Mouse (Mus musculus) midbrain, postnatal 0 days (tissue): ENCODE data around the gene Nnmt. TPM values are rescaled to one million over a fixed set of nuclear protein-coding genes. Genes with fewer than 3 reads are reported as not detected.
A peak's percentile ranks its signal among the peaks of the same experiment; 100 is the strongest.

Experiments used
- ATAC-seq: fragments of 200-750 bp; cut with Nextera tagmentation; 2 replicates; pipeline ENCODE4 v1.8.0; 2017; ENCODE audit warnings: moderate number of reproducible peaks, mild to moderate bottlenecking, moderate TSS enrichment, moderate library complexity; ENCODE audit not compliant: low FRiP score
- DNase-seq: peaks from one replicate; pipeline ENCODE4 v3.0.0-alpha.2; 2015; ENCODE audit warnings: low spot score
- H3K27ac ChIP-seq: fragments of 300-500 bp; sonication (generic); 2 replicates; pipeline ENCODE4 v1.5.1; 2014; ENCODE audit warnings: low read depth, mild to moderate bottlenecking, low read length, mixed read lengths
- H3K27me3 ChIP-seq: fragments of 300-500 bp; sonication (generic); 2 replicates; pipeline ENCODE4 v1.6.1; 2014; ENCODE audit warnings: low read length, control low read depth, mixed read lengths; ENCODE audit not compliant: insufficient read depth
- H3K36me3 ChIP-seq: fragments of 300-500 bp; sonication (generic); 2 replicates; pipeline ENCODE4 v1.6.1; 2014; ENCODE audit warnings: low read length, control low read depth, mixed read lengths; ENCODE audit not compliant: insufficient read depth
- H3K4me1 ChIP-seq: fragments of 300-500 bp; sonication (generic); 2 replicates; pipeline ENCODE4 v1.6.1; 2014; ENCODE audit warnings: mild to moderate bottlenecking, control low read depth, antibody characterized with exemption, low read length, mixed read lengths; ENCODE audit not compliant: insufficient read depth
- H3K4me2 ChIP-seq: fragments of 300-500 bp; sonication (generic); 2 replicates; pipeline ENCODE4 v1.6.1; 2014; ENCODE audit warnings: low read depth, mild to moderate bottlenecking, low read length, mixed read lengths; ENCODE audit not compliant: poor library complexity, severe bottlenecking
- H3K4me3 ChIP-seq: fragments of 300-500 bp; sonication (generic); 2 replicates; pipeline ENCODE4 v1.5.1; 2014; ENCODE audit warnings: low read depth, mild to moderate bottlenecking, low read length, moderate library complexity
- H3K9ac ChIP-seq: fragments of 300-500 bp; sonication (generic); replicated peaks from 2 replicates; pipeline ENCODE4 v1.6.1; 2014; ENCODE audit warnings: mild to moderate bottlenecking, low read length, moderate library complexity, mixed read lengths; ENCODE audit not compliant: poor library complexity, severe bottlenecking
- H3K9me3 ChIP-seq: fragments of 300-500 bp; sonication (generic); 2 replicates; pipeline ENCODE4 v1.6.1; 2016; ENCODE audit warnings: low read length, control low read depth
- CTCF ChIP-seq: IDR thresholded peaks from 2 replicates; pipeline ENCODE4 v1.5.1; 2016; ENCODE audit warnings: antibody characterized with exemption, mild to moderate bottlenecking
- whole genome bisulfite sequencing: fragments of 180-500 bp; shearing (Covaris S2); extraction: QIAGEN DNeasy Blood & Tissue Kit; methylation state at CpG from one replicate; pipeline ENCODE4 v1.1.7; 2014; 5-methylcytosine and 5-hydroxymethylcytosine counted together
- polyA plus RNA-seq: library from polyadenylated mRNA; unstranded; fragments of >200 nt; fragmentation: Nextera tagmentation; extraction: Ambion mirVana; gene quantifications from 2 replicates; pipeline ENCODE4 v1.2.1, GENCODE M21; 2015
- total RNA-seq: library from RNA; depleted of rRNA; stranded (reverse); fragments of >200 nt; gene quantifications from 2 replicates; pipeline ENCODE4 v1.2.3, GENCODE M21; 2014

Gene Nnmt
- total and polyA plus RNA-seq, 2 experiments from 2014 or later, result 1.4 to 3.1 TPM

DNA sequence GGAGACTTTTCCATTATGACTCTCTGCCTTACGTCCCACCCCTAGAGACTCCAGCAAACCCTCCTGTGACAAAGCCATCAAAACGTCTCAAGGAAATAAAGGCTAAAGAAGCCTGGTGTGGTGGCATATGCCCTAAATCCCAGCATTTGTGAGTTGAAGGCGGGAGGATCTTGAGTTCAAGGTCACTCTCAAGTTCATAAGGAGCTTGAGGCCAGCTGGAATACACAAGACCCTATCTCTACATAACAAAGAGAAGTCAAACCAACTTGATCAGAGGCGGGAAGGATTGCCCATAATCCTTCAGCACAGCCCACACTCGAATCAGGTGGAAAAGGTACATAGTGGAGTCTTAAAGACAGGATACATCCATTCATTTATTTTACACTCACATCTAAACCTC lies 7.5 kb downstream of the Nnmt start:
- no peak for TF ChIP-seq CTCF

DNA sequence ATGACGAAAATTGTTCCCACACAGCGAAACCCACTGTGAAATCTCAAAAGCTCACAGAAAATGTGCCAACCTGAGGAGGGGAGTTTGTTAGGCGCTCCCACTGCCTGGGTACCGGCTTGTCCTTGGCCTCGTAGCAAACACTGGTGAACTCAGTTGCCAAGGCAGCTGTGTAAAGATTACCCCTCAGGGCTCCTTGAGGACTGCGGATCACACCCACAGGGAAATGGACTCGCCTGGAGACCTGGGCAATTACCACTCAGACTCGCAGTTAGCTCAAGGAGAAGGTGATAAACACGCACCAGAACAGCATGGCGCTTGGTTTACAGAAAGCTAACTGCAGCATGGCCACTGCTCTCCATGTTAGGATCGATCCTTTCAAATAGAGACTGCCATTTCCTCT lies 8.0 kb downstream of the Nnmt start:
- H3K4me2 ChIP-seq, result no peak overlapping the region
- ATAC-seq (no peak), DNase-seq (no peak)
- WGBS, result 51% methylated on average over 11 of the region's 11 CpGs
- no peaks in the 10 kb centered on the region for H3K9me3 ChIP-seq
- TF ChIP-seq CTCF, result no peak
- no peak overlapping the region for H3K9ac ChIP-seq
- H3K27ac ChIP-seq, result no peak overlapping the region
- H3K36me3 ChIP-seq, result no peaks in the 10 kb centered on the region
- no peaks in the 10 kb centered on the region for H3K4me1 ChIP-seq
- H3K27me3 ChIP-seq, result no peaks in the 10 kb centered on the region
- no peak overlapping the region for H3K4me3 ChIP-seq

More for the DNA sequence above, 7.5 kb downstream of the Nnmt start:
- Histone ChIP-seq H3K4me3 (no peak overlapping the region), H3K27ac (no peak overlapping the region), H3K4me1 (no peaks in the 10 kb centered on the region), H3K9me3 (no peaks in the 10 kb centered on the region), H3K27me3 (no peaks in the 10 kb centered on the region), H3K9ac (no peak overlapping the region), H3K4me2 (no peak overlapping the region), H3K36me3 (no peaks in the 10 kb centered on the region)
- WGBS, result 79% methylated on average over 5 of the region's 5 CpGs
- no peak for ATAC-seq
- no peak for DNase-seq

DNA sequence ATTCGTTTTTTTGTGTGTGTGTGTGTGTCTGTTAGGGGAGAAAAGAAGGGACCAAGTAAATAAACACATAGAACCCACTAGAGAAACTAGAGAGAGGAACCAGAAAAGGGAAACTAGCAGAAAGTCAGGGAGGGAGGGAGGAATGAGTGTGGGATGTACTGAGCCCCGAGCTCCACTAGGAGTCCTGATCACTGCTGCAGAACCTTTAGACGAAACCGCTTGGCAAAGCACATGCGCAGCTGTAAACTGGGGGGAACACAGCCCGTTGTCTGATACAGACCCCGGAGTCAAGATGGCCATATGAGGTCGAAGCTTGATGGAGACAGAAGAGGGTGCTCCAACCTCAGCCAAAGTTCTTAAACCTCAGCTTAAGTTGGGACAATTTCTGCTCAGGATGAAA lies 11.0 kb downstream of the Nnmt start:
- Histone ChIP-seq H3K36me3 (no peaks in the 10 kb centered on the region), H3K9me3 (no peaks in the 10 kb centered on the region), H3K9ac (no peak overlapping the region), H3K27ac (no peak overlapping the region), H3K4me1 (no peaks in the 10 kb centered on the region), H3K27me3 (no peaks in the 10 kb centered on the region), H3K4me3 (no peak overlapping the region), H3K4me2 (no peak overlapping the region)
- DNase-seq (no peak), ATAC-seq (no peak)
- TF ChIP-seq CTCF, result no peak; the same call in 1 of the 2 replicates
- 61% methylated on average over 8 of the region's 8 CpGs for WGBS

DNA sequence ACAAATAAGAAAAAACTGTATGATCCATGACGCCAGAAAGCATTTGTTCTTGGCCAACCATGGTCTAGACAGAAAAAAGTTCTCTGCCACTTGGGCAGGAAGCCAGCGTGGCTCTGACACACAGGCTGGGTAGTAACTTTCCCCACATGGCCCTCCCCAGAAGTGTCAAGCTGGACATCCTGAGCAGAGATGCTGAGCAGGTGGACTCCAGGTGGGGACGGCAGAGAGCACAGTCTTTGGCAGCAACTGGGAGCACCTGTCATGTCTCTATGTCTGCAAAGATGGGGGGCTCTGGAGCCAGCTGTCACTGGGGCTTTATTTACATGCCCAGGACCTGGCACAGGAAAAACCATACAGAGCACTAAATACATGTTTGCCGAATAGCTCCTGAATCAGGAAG lies 14.3 kb downstream of the Nnmt start:
- Histone ChIP-seq H3K4me1 (no peaks in the 10 kb centered on the region), H3K9ac (no peak overlapping the region), H3K36me3 (no peaks in the 10 kb centered on the region), H3K4me3 (no peak overlapping the region), H3K4me2 (no peak overlapping the region), H3K27ac (no peak overlapping the region), H3K27me3 (no peaks in the 10 kb centered on the region), H3K9me3 (no peaks in the 10 kb centered on the region)
- 89% methylated on average over 4 of the region's 4 CpGs for WGBS
- no peak for TF ChIP-seq CTCF
- ATAC-seq (no peak), DNase-seq (peak; percentile 2)

DNA sequence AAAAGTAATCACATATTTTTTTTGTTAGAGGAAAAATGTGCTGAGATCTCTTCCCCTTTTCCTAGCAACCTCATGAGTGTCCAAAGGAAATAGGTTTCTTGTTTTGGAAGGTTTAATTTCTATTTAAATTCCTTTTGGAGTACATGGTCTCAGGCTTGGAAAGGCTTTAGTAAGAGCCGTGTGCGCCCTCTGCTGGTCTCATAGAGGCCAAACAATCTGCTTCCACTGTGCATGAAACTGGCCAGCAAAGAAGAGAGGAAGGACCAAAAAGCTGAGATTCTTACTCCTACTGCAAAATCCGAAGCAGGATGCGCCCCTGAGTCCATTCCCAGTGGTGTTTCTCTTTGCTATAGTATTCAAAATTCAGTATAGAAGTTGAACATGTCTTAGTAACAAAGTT lies 18.6 kb downstream of the Nnmt start:
- no peaks in the 10 kb centered on the region for H3K36me3 ChIP-seq
- H3K4me2 ChIP-seq, result no peak overlapping the region
- DNase-seq, result peak; percentile 93
- ATAC-seq, result no peak
- H3K4me1 ChIP-seq, result no peaks in the 10 kb centered on the region
- H3K4me3 ChIP-seq, result no peak overlapping the region
- H3K9me3 ChIP-seq, result no peaks in the 10 kb centered on the region
- no peak overlapping the region for H3K27ac ChIP-seq
- WGBS, result 9% methylated on average over 4 of the region's 4 CpGs
- TF ChIP-seq CTCF, result peak; percentile 91
- H3K9ac ChIP-seq, result no peak overlapping the region
- no peaks in the 10 kb centered on the region for H3K27me3 ChIP-seq

DNA sequence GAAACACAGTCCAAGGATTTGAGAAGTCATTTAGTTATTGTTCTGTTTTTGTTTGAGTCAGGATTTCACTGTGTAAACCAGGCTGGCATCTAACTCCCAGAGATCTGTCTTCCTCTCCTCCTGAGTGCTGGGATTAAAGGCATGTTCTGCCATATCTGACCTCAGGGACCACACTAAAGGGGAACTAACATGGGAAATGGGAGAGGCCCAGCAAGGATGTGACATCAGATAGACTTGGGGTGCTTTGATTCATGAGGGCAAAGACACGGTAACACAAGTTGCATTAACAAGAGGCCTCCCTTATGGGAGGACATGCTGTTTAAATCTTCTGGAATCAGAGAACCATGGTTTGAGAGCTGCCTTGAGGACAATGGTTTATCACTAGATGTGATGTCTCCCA lies 24.1 kb downstream of the Nnmt start:
- Histone ChIP-seq H3K27me3 (no peaks in the 10 kb centered on the region), H3K9ac (no peak overlapping the region), H3K4me2 (no peak overlapping the region), H3K36me3 (no peaks in the 10 kb centered on the region), H3K27ac (no peak overlapping the region), H3K4me1 (no peaks in the 10 kb centered on the region), H3K9me3 (no peaks in the 10 kb centered on the region), H3K4me3 (no peak overlapping the region)
- no peak for TF ChIP-seq CTCF
- WGBS, result 90% methylated on average over 1 of the region's 1 CpGs
- DNase-seq, result no peak
- no peak for ATAC-seq
